Mouse (Mus musculus): ENCODE results near the gene Fam43b. TPM values are rescaled to one million over a fixed set of nuclear protein-coding genes. Genes with fewer than 3 reads are reported as not detected.

The Fam43b gene
- polyA plus RNA-seq, 1 experiment from 2014 or later, result not detected

- H3K27me3 ChIP-seq (ENCODE audit: insufficient read depth, low read length), result 0 out of 2 replicates have a peak, but pooled peaks cover 2% of the 10 kb centered on the region
- 69% methylated on average over 3 of the region's 3 CpGs for WGBS (ENCODE audit: insufficient replicate concordance)
- no peak for TF ChIP-seq CTCF (IDR thresholded peaks at IDR 0.05; ENCODE audit: low read depth)
- TF ChIP-seq EP300 (IDR thresholded peaks at IDR 0.05; ENCODE audit: low read depth), result no peak
- H3K4me2 ChIP-seq (ENCODE audit: low read depth, low read length), result no peak overlapping the region
- H3K36me3 ChIP-seq (replicated peaks; ENCODE audit: insufficient read depth, low read length), result no peaks in the 10 kb centered on the region
- DNase-seq, result no peak
- H3K4me3 ChIP-seq (ENCODE audit: low read depth, low read length), result no peak overlapping the region
- H3K27ac ChIP-seq (ENCODE audit: low read depth), result no peak overlapping the region
- no peaks in the 10 kb centered on the region for H3K4me1 ChIP-seq (ENCODE audit: insufficient read depth)
- no peak for ATAC-seq
- H3K9me3 ChIP-seq (ENCODE audit: low read length), result no peaks in the 10 kb centered on the region
- no peak overlapping the region for H3K9ac ChIP-seq (replicated peaks)
These were observed 19.7 kb upstream of the Fam43b start for GRCm38 (mm10) chr4:138415991-138416390.

- no peak for ATAC-seq
- Histone ChIP-seq H3K27me3 (ENCODE audit: insufficient read depth, low read length) (0 out of 2 replicates have a peak, but pooled peaks cover 2% of the 10 kb centered on the region), H3K27ac (ENCODE audit: low read depth) (no peak overlapping the region), H3K9ac (replicated peaks) (no peak overlapping the region), H3K4me3 (ENCODE audit: low read depth, low read length) (no peak overlapping the region), H3K36me3 (replicated peaks; ENCODE audit: insufficient read depth, low read length) (no peaks in the 10 kb centered on the region), H3K9me3 (ENCODE audit: low read length) (no peaks in the 10 kb centered on the region), H3K4me2 (ENCODE audit: low read depth, low read length) (no peak overlapping the region), H3K4me1 (ENCODE audit: insufficient read depth) (no peaks in the 10 kb centered on the region)
- no peak for TF ChIP-seq CTCF (IDR thresholded peaks at IDR 0.05; ENCODE audit: low read depth)
- no peak for TF ChIP-seq EP300 (IDR thresholded peaks at IDR 0.05; ENCODE audit: low read depth)
- 30% methylated on average over 6 of the region's 6 CpGs for WGBS (ENCODE audit: insufficient replicate concordance)
- no peak for DNase-seq
These were observed 18.4 kb upstream of the Fam43b start for GRCm38 (mm10) chr4:138414725-138415124.

- WGBS (ENCODE audit: insufficient replicate concordance), result 49% methylated on average over 7 of the region's 7 CpGs
- 0 out of 2 replicates have a peak, but pooled peaks cover 6% of the 10 kb centered on the region for H3K27me3 ChIP-seq (ENCODE audit: insufficient read depth, low read length)
- DNase-seq (no peak), ATAC-seq (no peak)
- no peak overlapping the region for H3K9ac ChIP-seq (replicated peaks)
- H3K36me3 ChIP-seq (replicated peaks; ENCODE audit: insufficient read depth, low read length), result no peaks in the 10 kb centered on the region
- TF ChIP-seq EP300 (IDR thresholded peaks at IDR 0.05; ENCODE audit: low read depth) (no peak), CTCF (IDR thresholded peaks at IDR 0.05; ENCODE audit: low read depth) (no peak)
- H3K4me3 ChIP-seq (ENCODE audit: low read depth, low read length), result no peak overlapping the region
- no peak overlapping the region for H3K4me2 ChIP-seq (ENCODE audit: low read depth, low read length)
- no peak overlapping the region for H3K27ac ChIP-seq (ENCODE audit: low read depth)
- no peaks in the 10 kb centered on the region for H3K9me3 ChIP-seq (ENCODE audit: low read length)
- no peaks in the 10 kb centered on the region for H3K4me1 ChIP-seq (ENCODE audit: insufficient read depth)
These were observed 15.3 kb upstream of the Fam43b start for GRCm38 (mm10) chr4:138411504-138412121.

GRCm38 (mm10) chr4:138411011-138411410, 14.7 kb upstream of the Fam43b start:
- no peaks in the 10 kb centered on the region for H3K4me1 ChIP-seq (ENCODE audit: insufficient read depth)
- no peak overlapping the region for H3K4me2 ChIP-seq (ENCODE audit: low read depth, low read length)
- H3K27me3 ChIP-seq (ENCODE audit: insufficient read depth, low read length), result 0 out of 2 replicates have a peak, but pooled peaks cover 6% of the 10 kb centered on the region
- ATAC-seq (no peak), DNase-seq (no peak)
- no peaks in the 10 kb centered on the region for H3K9me3 ChIP-seq (ENCODE audit: low read length)
- WGBS (ENCODE audit: insufficient replicate concordance), result 32% methylated on average over 5 of the region's 5 CpGs
- TF ChIP-seq EP300 (IDR thresholded peaks at IDR 0.05; ENCODE audit: low read depth), result no peak
- no peak for TF ChIP-seq CTCF (IDR thresholded peaks at IDR 0.05; ENCODE audit: low read depth)
- H3K36me3 ChIP-seq (replicated peaks; ENCODE audit: insufficient read depth, low read length), result no peaks in the 10 kb centered on the region
- H3K9ac ChIP-seq (replicated peaks), result no peak overlapping the region
- H3K4me3 ChIP-seq (ENCODE audit: low read depth, low read length), result no peak overlapping the region
- no peak overlapping the region for H3K27ac ChIP-seq (ENCODE audit: low read depth)

GRCm38 (mm10) chr4:138407479-138408194, 11.3 kb upstream of the Fam43b start:
- H3K4me2 ChIP-seq (ENCODE audit: low read depth, low read length), result no peak overlapping the region
- H3K36me3 ChIP-seq (replicated peaks; ENCODE audit: insufficient read depth, low read length), result no peaks in the 10 kb centered on the region
- no peak for DNase-seq
- no peaks in the 10 kb centered on the region for H3K4me1 ChIP-seq (ENCODE audit: insufficient read depth)
- H3K9me3 ChIP-seq (ENCODE audit: low read length), result no peaks in the 10 kb centered on the region
- no peak for ATAC-seq
- TF ChIP-seq CTCF (IDR thresholded peaks at IDR 0.05; ENCODE audit: low read depth) (no peak), EP300 (IDR thresholded peaks at IDR 0.05; ENCODE audit: low read depth) (no peak)
- WGBS (ENCODE audit: insufficient replicate concordance), result 36% methylated on average over 12 of the region's 13 CpGs
- H3K4me3 ChIP-seq (ENCODE audit: low read depth, low read length), result no peak overlapping the region
- 0 out of 2 replicates have a peak, but pooled peaks cover 6% of the 10 kb centered on the region for H3K27me3 ChIP-seq (ENCODE audit: insufficient read depth, low read length)
- no peak overlapping the region for H3K9ac ChIP-seq (replicated peaks)
- H3K27ac ChIP-seq (ENCODE audit: low read depth), result no peak overlapping the region

- no peaks in the 10 kb centered on the region for H3K36me3 ChIP-seq (replicated peaks; ENCODE audit: insufficient read depth, low read length)
- DNase-seq (peak; percentile 65), ATAC-seq (peak; percentile 38; the same call in 1 of the 2 replicates)
- H3K4me2 ChIP-seq (ENCODE audit: low read depth, low read length), result no peak overlapping the region
- no peak overlapping the region for H3K27ac ChIP-seq (ENCODE audit: low read depth)
- H3K27me3 ChIP-seq (ENCODE audit: insufficient read depth, low read length), result 0 out of 2 replicates have a peak, but pooled peaks cover 6% of the 10 kb centered on the region
- no peaks in the 10 kb centered on the region for H3K4me1 ChIP-seq (ENCODE audit: insufficient read depth)
- H3K9me3 ChIP-seq (ENCODE audit: low read length), result no peaks in the 10 kb centered on the region
- peak; percentile 78 for TF ChIP-seq CTCF (IDR thresholded peaks at IDR 0.05; ENCODE audit: low read depth)
- TF ChIP-seq EP300 (IDR thresholded peaks at IDR 0.05; ENCODE audit: low read depth), result no peak
- WGBS (ENCODE audit: insufficient replicate concordance), result 0% methylated on average over 2 of the region's 2 CpGs
- no peak overlapping the region for H3K4me3 ChIP-seq (ENCODE audit: low read depth, low read length)
- no peak overlapping the region for H3K9ac ChIP-seq (replicated peaks)
These were observed 8.5 kb upstream of the Fam43b start for GRCm38 (mm10) chr4:138404806-138405205.
